Mouse (Mus musculus): ENCODE measurements around the gene 4921524J17Rik.

DNA sequence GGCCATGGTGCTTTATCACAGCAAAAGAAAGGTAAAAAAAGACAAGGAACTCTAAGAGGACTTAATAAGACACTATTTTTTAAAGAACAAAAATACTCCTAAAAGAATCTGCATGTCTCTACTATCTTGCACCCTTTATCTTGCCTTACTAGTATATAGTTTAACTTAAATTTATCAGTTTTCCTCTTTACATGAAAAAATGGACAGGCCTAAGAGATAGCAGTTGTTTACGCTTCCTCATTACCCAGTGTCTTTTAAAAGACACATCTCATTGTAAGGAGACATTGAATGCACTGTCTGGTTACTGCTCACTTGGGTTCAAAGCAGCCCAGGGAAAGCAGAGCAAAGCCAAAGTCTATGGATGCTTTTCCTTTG, 60.2 kb downstream of the 4921524J17Rik start:
- TF ChIP-seq POLR2A (IDR thresholded peaks at IDR 0.05; ENCODE audit: extremely low read depth, insufficient read depth, low read length), result no peak
- TF ChIP-seq CTCF (IDR thresholded peaks at IDR 0.05; ENCODE audit: extremely low read depth, insufficient read depth, low read length), result no peak

Measured in cortical plate, adult 2 months (tissue).